Mouse (Mus musculus): ENCODE results near the gene Fbxl19.
A peak's percentile ranks its signal among the peaks of the same experiment; 100 is the strongest.

The Fbxl19 gene

GRCm38 (mm10) chr7:127744366-127745045 lies at the start of gene Fbxl19:
Gene Fbxl19 (plus strand): TSS chr7:127744543.
- DNase-seq, result peak; percentile 90

DNA sequence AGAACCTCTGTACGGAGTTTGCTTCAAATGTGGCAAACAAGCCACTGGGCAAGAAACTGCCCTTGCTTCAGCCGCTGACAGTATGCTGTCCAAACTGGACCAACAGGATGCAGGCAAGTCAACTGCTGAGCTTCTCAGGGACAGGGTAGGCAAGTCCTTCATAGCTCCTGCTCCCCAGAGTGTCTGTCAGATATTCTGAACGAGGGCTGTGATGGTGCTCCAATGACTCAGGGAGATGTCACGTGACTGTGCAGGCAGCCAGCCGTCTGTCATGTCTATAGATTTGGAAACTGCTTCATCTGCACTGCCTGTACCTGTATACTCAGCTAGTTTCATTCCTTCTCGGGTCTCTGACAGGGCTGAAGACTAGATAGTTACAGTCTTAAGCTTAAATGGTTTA lies 45.4 kb upstream of the Fbxl19 start:
- DNase-seq, result no peak

DNA sequence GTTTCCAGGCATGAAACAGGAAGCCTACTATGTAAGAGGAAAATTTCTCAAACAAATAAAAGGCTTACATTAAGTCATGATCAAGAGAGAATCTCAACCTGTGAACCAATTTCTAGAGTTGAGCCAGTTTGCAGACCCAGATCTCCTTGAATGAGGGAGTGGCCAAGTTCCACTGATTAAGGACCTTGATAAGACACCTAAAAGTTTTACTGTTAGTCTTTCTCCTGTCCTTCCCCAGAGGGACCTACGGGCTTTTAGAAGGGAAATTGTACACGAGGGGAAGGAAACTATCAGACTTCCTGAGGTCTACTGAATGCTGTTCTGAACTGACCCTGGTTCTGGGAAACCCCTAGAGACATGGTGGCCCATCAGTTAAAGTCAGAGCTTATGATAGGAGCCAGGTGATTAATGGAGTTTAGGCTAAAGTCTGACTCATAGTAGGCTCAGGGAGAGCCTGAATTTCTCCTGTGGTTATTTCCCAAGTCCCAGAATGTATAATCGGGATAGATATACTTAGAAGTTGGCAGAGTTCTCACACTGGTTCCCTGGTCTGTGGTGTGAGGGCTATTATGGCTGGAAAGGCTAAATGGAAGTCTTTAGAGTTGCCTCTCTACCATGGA lies 43.5 kb upstream of the Fbxl19 start:
- DNase-seq, result no peak

DNA sequence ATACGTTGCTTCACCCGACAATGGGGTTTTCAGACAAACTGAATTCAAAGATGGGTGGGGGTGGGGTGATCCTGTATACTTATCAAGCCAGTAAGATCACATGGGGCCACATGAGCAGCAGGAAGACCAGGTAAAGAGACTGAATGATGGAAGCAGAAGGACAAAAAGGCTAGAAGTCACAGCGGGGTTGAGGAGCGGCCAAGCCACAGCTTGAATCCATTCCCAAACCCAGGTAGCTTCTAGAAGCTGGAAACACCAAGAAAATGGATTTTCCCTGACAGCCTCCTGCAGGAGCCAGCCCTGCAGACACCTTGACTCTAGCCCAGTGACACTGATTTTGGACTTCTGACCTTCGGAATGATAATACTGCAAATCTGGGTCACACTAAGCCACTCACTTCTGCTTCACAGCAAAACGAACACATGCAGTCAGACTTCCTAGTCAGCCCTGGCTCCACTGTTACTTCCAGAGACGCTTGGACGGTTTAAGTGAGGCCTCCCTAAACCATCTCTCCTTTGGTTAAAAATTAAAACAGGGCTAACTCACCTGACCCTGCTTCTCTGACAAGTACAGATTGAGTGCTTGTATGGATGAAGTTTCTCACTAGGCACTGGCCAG lies 40.7 kb upstream of the Fbxl19 start:
- peak; percentile 20 for DNase-seq

GRCm38 (mm10) chr7:127704598-127704997 lies 39.7 kb upstream of the Fbxl19 start:
- DNase-seq, result no peak

DNA sequence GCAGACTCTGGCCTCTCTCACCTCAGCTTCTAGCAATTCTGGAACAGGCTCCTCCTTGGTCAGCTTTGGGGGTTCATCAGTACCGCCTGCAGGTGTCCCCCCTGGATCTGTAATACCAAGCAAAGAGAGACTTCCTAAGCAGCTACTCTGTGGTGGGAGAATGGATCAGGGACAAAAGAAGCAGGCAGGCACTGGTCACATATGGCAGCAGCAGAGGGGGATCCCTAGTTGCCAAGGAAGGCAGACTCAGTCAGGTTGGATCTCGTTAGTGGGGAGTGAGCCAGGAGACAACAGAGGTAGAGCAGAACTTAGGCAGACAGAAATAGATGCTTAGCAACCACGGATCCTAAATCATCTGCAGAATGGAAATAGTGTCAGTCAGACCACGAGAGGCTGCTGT lies 38.6 kb upstream of the Fbxl19 start:
- DNase-seq, result no peak

GRCm38 (mm10) chr7:127707045-127707956 lies 37.0 kb upstream of the Fbxl19 start:
- DNase-seq, result peak; percentile 42

GRCm38 (mm10) chr7:127707957-127708206 lies 36.5 kb upstream of the Fbxl19 start:
- no peak for DNase-seq

DNA sequence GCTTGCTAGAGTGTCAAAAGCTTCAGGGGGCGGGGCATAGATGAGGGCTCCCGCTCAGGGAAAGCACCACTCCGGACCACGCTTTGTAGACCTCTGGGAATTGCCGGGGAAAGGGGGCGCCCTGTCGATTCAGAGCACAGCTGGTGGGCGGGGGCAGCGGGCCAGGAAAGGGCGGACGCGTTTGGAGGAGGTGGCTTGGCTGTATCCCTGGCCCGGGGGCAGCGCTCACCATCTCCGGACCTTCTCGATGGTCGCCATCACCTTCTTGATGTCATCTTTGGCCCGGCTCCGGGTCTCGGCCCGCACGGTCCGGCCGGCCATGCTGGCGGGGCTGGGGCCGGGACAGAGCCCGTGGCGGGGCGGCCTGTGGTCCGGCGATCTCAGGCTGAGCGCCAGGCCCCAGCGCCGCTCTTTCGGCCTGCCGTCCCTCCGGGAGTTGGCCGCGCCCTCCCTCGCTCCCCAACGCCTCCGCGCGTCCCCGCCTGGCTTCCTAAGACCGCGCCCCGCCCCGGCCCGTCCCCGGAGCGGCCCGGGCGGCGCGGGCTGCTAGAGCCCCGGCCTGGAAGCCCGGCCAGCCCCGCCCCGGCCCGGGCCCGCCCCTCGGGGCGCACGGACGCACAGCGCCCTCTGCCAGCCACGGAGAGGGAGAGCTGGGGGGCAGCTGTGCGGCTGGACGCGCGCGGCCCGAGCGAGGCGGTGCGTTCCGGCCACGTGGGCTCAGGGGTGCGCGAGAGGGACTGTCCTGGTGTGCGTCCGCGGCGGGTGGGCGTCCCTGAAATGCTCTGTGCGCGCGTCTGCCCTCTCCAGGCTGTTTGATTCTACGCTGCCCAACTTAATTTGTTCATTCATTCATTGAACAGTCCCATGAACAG lies 35.9 kb upstream of the Fbxl19 start, which contains the start of gene Bcl7c:
Gene Bcl7c (minus strand): TSS at position 727 of the 872 bp plus-strand sequence.
- peak; percentile 97 for DNase-seq

DNA sequence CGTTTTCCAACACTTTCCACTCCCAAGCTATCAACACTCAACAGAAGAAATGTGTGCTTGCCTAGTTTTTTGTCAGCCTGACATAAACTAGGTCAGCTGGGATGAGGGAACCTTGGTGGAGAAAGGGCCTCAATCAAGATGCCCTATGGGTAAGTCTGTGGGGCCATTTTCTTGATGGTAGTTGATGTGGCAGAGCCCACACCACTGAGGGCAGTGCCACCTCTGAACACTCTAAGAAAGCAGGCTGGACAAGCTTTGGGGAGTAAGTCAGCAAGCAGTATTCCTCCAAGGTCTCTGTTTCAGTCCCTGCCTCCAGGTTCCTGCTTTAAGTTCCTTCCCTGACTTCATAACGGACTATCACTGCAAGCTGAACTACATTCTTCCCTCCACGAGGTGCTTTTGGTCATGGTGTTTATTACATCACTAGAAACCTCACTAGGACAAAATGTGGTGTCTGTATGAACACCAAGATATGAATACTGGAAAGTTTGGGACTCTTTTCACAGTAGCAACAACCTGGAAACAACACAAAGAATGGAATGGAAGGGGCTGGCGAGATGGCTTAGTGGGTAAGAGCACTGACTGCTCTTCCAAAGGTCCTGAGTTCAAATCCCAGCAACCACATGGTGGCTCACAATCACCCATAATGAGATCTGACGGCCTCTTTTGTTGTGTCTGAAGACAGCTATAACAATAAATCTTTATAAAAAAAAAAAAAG lies 34.9 kb upstream of the Fbxl19 start:
- DNase-seq, result no peak

DNA sequence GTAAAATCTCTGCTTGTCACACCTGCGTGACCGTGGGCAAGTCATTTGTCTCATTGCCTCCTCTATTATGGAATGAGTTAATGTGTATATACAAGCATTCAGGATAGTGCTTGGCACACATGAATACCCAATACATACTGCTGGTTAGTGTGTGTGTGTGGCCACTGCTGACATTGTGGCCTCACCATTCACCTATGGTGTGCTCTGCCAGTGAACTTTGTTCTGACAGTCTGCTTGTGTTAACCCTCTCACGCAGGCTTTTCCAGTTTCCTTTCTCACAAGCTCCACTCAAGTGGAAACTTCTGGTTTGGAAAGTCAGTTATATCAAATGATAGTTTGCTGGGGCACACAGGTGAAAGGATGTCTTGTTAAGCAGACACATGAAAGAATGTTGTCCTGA lies 33.3 kb upstream of the Fbxl19 start:
- no peak for DNase-seq

- DNase-seq, result no peak
Observed at GRCm38 (mm10) chr7:127711456-127711855, 32.9 kb upstream of the Fbxl19 start.

- peak; percentile 89 for DNase-seq
Observed at GRCm38 (mm10) chr7:127712461-127713385, 31.6 kb upstream of the Fbxl19 start, which contains the start of gene Ctf1. Gene Ctf1 (plus strand): TSS chr7:127712736.

DNA sequence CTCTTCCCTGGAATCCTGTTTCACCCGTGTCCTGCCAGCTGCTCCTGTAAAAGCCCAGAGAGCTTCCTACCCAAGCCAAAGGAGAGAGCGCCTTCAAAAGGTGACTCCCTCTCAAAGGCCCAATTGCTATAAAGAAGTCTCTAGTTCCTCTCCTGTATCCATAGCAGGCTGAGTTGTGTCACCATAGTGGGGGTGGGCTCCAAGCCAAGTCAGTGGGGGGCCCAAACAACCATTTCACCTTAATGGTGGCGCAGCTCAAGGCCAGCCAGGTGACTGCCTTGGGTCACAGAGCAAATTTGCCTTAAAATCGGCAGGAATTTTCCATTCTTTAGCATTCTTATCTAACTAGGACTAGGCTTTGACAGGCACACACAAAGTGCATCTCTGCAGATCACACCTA lies 29.5 kb upstream of the Fbxl19 start:
- DNase-seq, result no peak

GRCm38 (mm10) chr7:127716992-127717391 lies 27.4 kb upstream of the Fbxl19 start:
- peak; percentile 86 for DNase-seq

DNA sequence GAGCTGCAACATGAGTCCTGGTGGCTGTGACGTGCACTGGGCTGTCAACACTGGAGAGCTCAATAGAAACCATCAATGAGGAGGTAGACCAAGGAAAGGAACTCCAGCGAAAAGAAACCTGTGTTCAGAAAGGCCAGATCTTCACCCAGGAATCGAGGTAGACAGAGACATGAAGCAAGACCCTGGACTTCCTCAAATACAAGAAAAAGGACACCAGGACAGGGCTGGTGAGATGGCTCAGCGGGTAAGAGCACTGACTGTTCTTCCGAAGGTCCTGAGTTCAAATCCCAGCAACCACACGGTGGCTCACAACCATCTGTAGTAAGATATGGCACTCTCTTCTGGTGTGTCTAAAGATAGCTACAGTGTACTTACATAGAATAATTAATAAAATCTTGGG lies 26.0 kb upstream of the Fbxl19 start:
- DNase-seq, result no peak

- peak; percentile 15 for DNase-seq
Observed at GRCm38 (mm10) chr7:127719258-127719657, 25.1 kb upstream of the Fbxl19 start.

- DNase-seq, result no peak
Observed at GRCm38 (mm10) chr7:127725490-127725889, 18.9 kb upstream of the Fbxl19 start.

DNA sequence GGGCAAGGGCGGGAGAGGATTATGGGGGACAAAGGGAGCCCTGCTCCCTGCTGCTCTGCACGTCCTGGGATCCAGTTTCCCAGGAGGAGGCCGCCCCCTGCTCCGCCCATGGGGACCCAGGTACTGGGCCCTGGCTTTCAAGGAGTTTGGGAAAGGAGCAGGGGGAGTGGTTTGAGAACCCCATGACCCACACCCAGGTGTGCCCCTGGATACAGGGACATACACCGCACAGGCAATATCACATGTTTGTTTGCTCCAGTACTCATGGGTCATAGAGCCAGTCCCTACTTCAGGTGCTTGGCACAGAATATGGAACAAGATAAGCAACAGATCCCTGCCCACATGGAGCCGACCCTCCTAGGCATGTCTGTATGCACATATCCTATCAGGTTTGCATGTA lies 18.4 kb upstream of the Fbxl19 start:
- DNase-seq, result no peak

- no peak for DNase-seq
Observed at GRCm38 (mm10) chr7:127727898-127728297, 16.4 kb upstream of the Fbxl19 start.
